Mouse (Mus musculus) kidney, embryonic 14.5 days (tissue): Measurements from ENCODE around the gene Pde4c. TPM values are rescaled to one million over a fixed set of nuclear protein-coding genes. Genes with fewer than 3 reads are reported as not detected.

Experiments
- ATAC-seq: fragments of 200-750 bp; cut with Nextera tagmentation; 2 replicates; pipeline ENCODE4 v1.8.0; 2017; ENCODE audit warnings: moderate number of reproducible peaks, mild to moderate bottlenecking, moderate TSS enrichment, moderate library complexity; ENCODE audit not compliant: low FRiP score, low TSS enrichment
- H3K27ac ChIP-seq: fragments of 300-500 bp; sonication (generic); 2 replicates; pipeline ENCODE4 v1.5.1; 2014; ENCODE audit warnings: low read depth, mild to moderate bottlenecking, low read length, moderate library complexity, mixed read lengths
- H3K27me3 ChIP-seq: fragments of 300-500 bp; sonication (generic); 2 replicates; pipeline ENCODE4 v1.6.1; 2014; ENCODE audit warnings: mild to moderate bottlenecking, low read length; ENCODE audit not compliant: control insufficient read depth, insufficient read depth
- H3K36me3 ChIP-seq: fragments of 300-500 bp; sonication (generic); 2 replicates; pipeline ENCODE4 v1.6.1; 2014; ENCODE audit warnings: low read length, mixed read lengths; ENCODE audit not compliant: control insufficient read depth, insufficient read depth
- H3K4me1 ChIP-seq: fragments of 300-500 bp; sonication (generic); 2 replicates; pipeline ENCODE4 v1.6.1; 2014; ENCODE audit warnings: low read length, mixed read lengths; ENCODE audit not compliant: control insufficient read depth, insufficient read depth
- H3K4me2 ChIP-seq: fragments of 300-500 bp; sonication (generic); replicated peaks from 2 replicates; pipeline ENCODE4 v1.6.1; 2014; ENCODE audit warnings: low read depth, mild to moderate bottlenecking, low read length
- H3K4me3 ChIP-seq: fragments of 300-500 bp; sonication (generic); 2 replicates; pipeline ENCODE4 v1.5.1; 2014; ENCODE audit warnings: mild to moderate bottlenecking, low read length
- H3K9ac ChIP-seq: fragments of 300-500 bp; sonication (generic); 2 replicates; pipeline ENCODE4 v1.6.1; 2014; ENCODE audit warnings: low read depth, mild to moderate bottlenecking, low read length, moderate library complexity
- H3K9me3 ChIP-seq: fragments of 300-500 bp; sonication (generic); 2 replicates; pipeline ENCODE4 v1.6.1; 2016; ENCODE audit warnings: low read length; ENCODE audit not compliant: control insufficient read depth
- WGBS: fragments of 180-500 bp; shearing (Covaris S2); extraction: QIAGEN DNeasy Blood & Tissue Kit; methylation state at CpG from one replicate; pipeline ENCODE4 v1.1.7; 2014; 5-methylcytosine and 5-hydroxymethylcytosine counted together
- polyA plus RNA-seq: library from polyadenylated mRNA; unstranded; fragments of >200 nt; fragmentation: Nextera tagmentation; extraction: Ambion mirVana; gene quantifications from 2 replicates; pipeline ENCODE4 v1.2.1, GENCODE M21; 2014

Pde4c gene
- polyA plus RNA-seq, 1 experiment from 2014 or later = 4.0 TPM

DNA sequence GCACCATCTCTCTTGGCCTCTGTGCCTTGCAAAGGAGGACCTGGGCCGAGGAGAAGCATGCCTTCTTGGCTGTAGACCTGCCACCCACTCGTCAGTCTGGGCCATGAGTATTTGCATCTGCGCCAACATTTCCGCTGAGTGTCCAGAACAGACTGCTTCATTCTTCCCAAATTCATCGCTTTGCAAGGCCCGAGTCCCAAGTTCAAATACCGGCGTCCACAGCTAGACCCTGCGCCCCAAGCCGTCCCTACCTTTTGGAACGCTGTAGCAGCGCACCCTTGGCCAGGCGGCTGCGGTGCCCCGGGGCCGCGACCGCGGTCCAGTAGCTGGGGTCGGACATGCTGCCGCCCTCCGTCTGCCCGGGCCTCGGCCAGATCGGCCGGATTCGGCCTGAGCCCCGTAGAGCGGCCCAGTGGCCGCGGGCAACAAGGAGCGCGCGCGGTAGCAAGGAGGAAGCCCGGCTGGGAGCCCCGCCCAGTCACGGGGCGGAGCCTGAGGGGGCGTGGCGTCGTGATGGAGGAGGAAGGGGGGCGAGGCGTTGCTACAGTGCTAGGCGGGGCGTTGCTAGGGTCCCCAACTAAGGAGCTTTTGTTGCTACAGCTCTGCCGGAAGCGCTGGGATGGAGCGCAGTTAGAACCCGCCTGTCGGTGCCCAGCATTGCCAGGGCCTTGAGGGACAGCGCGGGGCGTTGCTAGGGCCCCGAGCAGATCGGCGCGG, 68.6 kb downstream of the Pde4c start:
- H3K27ac ChIP-seq = peak overlapping the region; percentile 81
- peak overlapping the region; percentile 84 for H3K4me2 ChIP-seq
- peak overlapping the region; percentile 71 for H3K4me3 ChIP-seq
- WGBS = 4% methylated on average over 58 of the region's 58 CpGs
- H3K9me3 ChIP-seq = no peaks in the 10 kb centered on the region
- peaks cover 7% of the 10 kb centered on the region; the same call in 1 of the 2 replicates for H3K27me3 ChIP-seq
- H3K9ac ChIP-seq = peak overlapping the region; percentile 84
- peaks cover 29% of the 10 kb centered on the region for H3K4me1 ChIP-seq
- ATAC-seq = peak; percentile 82
- H3K36me3 ChIP-seq = peaks cover 10% of the 10 kb centered on the region

DNA sequence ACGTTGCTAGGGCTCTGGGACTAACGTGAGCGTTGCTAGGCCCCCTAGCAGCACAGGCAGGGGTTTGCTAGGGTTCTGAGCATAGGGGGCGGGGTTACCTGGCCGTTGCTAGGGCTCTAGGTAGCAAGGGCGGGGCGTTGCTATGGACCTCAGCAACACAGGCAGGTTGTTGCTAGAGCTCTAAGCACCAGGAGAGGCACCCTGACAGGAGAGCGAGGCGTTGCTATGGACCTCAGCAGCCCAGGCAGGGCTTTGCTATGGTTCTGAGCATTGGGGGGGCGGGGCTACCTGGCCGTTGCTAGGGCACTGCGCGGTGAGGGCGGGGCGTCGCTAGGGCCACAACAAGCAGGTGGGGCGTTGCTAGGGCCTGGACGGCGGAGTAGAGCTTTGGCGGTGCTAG, 69.2 kb downstream of the Pde4c start:
- peaks cover 29% of the 10 kb centered on the region for H3K4me1 ChIP-seq
- peak overlapping the region; percentile 84 for H3K4me2 ChIP-seq
- H3K27me3 ChIP-seq = peaks cover 8% of the 10 kb centered on the region
- peaks cover 7% of the 10 kb centered on the region; the same call in 1 of the 2 replicates for H3K36me3 ChIP-seq
- no peaks in the 10 kb centered on the region for H3K9me3 ChIP-seq
- peak overlapping the region; percentile 84 for H3K9ac ChIP-seq
- WGBS = under 1% methylated on average over 20 of the region's 20 CpGs
- peak overlapping the region; percentile 81 for H3K27ac ChIP-seq
- peak; percentile 43 for ATAC-seq
- peak overlapping the region; percentile 71 for H3K4me3 ChIP-seq

DNA sequence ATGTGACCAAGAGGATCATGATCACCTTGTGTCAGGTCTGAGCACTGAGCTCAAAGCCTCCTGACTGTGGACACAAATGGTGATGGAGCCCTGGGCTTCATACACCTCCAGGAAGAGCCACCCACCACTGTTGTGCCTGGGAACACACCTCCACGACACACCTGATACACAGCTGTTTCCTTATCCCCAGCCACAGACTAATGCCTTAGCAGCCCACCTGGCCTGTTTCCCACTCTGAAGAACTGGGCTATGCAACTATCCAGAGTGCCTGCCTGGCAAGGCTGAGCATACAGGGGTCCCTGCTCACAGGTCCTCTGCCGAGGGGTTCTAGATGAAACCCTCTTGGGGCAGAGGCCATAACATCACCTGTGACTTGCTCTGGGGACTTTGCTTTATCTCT, 70.7 kb downstream of the Pde4c start:
- 73% methylated on average over 2 of the region's 2 CpGs for WGBS
- no peak overlapping the region for H3K9ac ChIP-seq
- H3K27me3 ChIP-seq = peaks cover 23% of the 10 kb centered on the region
- no peak overlapping the region for H3K27ac ChIP-seq
- H3K36me3 ChIP-seq = no peaks in the 10 kb centered on the region
- no peak for ATAC-seq
- peaks cover 17% of the 10 kb centered on the region for H3K4me1 ChIP-seq
- H3K9me3 ChIP-seq = no peaks in the 10 kb centered on the region
- no peak overlapping the region for H3K4me2 ChIP-seq
- no peak overlapping the region for H3K4me3 ChIP-seq

DNA sequence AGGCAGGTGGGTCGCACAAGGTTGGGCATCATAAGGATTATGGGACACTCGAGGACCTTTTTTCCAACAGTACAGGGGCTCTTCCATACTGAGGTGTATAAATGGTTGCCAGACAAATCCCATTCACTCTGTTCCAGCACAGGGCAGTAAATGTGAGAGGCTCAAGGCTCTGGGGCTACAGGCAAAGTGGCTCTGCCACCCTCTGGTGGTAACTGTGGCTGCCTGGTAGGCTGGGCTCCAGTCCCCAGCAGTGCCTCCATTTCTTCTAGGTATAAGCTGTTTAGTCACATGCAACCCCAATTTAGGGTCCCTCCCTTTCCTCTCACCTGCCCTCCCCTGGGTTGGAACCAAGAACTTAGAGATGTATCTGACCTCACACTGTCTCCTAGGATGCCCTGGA, 71.8 kb downstream of the Pde4c start:
- H3K9me3 ChIP-seq = no peaks in the 10 kb centered on the region
- no peak for ATAC-seq
- H3K36me3 ChIP-seq = no peaks in the 10 kb centered on the region
- peaks cover 35% of the 10 kb centered on the region for H3K27me3 ChIP-seq
- H3K27ac ChIP-seq = no peak overlapping the region
- H3K4me3 ChIP-seq = no peak overlapping the region
- WGBS = 82% methylated on average over 2 of the region's 2 CpGs
- peaks cover 15% of the 10 kb centered on the region for H3K4me1 ChIP-seq
- H3K4me2 ChIP-seq = no peak overlapping the region
- H3K9ac ChIP-seq = no peak overlapping the region

DNA sequence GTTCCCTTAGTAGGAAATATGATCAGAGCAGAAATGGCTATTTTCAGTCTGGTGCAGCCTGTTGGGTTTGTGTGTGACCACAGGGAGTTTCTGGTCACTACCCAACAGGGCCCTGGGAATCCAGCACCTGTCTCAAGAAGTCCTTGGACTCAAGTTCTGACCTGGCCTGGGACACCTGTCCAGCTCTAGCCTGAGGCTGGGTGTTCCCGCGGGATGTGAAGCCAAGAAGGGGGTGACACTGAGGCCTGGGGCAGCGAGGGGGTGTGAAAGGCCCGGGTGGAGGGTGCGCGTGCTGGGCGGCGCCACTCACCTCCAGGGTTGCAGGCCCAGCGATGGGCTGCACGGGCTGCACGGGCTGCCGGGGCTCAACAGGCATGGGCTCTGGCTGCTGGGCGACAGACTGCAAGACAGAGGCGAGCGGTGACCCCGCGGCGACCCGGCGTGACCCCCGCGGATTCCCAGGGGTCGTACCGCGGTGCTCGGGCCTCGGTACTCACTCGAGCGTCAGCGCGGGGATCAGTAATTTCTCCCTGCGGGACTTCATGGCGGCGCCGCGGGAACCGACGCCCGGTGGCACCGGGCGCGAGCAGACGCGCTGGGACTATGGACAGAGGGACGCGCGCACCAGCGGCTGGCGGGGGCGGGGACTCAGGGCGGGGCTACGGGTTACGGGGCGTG, 73.0 kb downstream of the Pde4c start:
- Histone ChIP-seq H3K4me2 (peak overlapping the region; percentile 84), H3K4me1 (peaks cover 3% of the 10 kb centered on the region), H3K27me3 (peaks cover 38% of the 10 kb centered on the region), H3K27ac (no peak overlapping the region), H3K9me3 (no peaks in the 10 kb centered on the region), H3K36me3 (no peaks in the 10 kb centered on the region), H3K4me3 (peak overlapping the region; percentile 59), H3K9ac (peak overlapping the region; percentile 60)
- ATAC-seq = peak; percentile 2
- 2% methylated on average over 54 of the region's 54 CpGs for WGBS

DNA sequence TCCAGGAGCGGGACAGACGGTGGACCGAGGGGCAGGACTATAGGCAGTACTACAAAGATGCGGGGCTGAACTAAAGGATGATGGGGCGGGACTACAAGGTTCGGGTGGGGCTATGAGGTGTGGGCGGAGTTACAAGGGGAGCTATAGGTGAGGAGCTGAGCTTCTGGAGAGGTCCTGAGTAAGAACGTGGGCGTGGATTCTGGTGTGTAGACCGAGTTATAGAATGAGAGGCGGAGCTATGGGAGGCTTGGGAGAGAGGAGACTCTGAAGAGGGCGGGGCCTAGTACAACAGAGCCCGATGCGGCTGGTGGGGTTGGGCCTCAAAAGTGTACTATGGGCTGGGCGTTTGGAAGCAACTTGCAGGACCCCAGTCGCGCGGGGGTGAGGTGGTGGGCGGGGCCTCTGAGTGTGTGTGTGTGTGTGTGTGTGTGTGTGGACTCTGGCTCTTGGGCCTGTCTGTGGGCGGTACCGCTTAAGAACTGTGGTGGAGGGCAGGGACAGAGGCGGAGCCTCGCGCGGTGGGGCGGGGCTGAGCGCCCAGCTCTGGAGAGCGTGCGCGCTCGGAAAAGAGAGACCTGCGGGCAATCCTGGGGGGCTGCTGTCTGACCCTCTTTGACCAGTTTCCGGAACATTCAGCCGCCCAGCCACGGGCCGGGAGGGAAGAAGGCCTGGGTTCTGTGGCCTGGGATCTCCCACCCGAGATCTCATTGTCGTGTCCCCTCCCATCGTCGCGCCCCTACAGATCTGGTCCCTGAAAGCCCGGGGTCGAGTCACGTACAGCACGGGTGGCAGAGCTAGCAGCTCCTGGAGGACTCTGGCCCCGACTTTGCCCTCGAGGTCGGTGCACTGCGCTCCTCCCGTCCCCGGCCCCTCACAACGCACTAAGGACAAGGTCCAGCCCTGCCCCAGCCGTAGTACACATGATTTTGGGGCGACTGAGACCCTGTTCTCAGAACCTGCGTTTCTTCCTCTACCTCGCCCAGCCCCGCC, 73.9 kb downstream of the Pde4c start:
- WGBS = under 1% methylated on average over 56 of the region's 57 CpGs
- peak; percentile 84 for ATAC-seq

DNA sequence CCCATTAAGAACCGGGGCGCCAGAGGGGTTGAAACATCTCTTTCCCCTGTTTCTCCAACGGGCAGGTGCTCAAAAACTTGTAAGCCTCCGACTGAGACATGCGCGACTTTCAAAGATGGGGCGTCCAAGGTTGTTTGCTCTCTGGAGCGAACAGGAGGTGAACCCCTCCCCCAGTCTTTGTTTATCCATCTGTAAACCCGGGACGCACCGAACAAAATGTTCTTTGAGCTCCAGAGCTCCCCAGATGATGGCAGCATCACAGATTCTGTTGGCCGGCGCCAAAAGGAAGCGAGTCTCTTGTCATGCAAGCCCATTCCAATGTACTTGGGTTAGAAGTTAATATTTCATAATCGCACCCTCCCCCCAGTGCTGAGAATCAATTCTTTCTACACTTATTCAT, 74.8 kb downstream of the Pde4c start:
- WGBS = 17% methylated on average over 15 of the region's 15 CpGs
- H3K36me3 ChIP-seq = no peaks in the 10 kb centered on the region
- H3K27ac ChIP-seq = no peak overlapping the region
- peaks cover 43% of the 10 kb centered on the region for H3K27me3 ChIP-seq
- H3K9ac ChIP-seq = no peak overlapping the region
- H3K9me3 ChIP-seq = no peaks in the 10 kb centered on the region
- H3K4me3 ChIP-seq = peak overlapping the region; percentile 59; the same call in 1 of the 2 replicates
- peak overlapping the region; percentile 84 for H3K4me2 ChIP-seq
- no peaks in the 10 kb centered on the region for H3K4me1 ChIP-seq
- ATAC-seq = no peak

More for the DNA sequence above, 73.9 kb downstream of the Pde4c start:
- H3K27ac ChIP-seq = no peak overlapping the region; the same call in 1 of the 2 replicates
- no peaks in the 10 kb centered on the region for H3K9me3 ChIP-seq
- no peaks in the 10 kb centered on the region for H3K4me1 ChIP-seq
- peaks cover 38% of the 10 kb centered on the region for H3K27me3 ChIP-seq
- no peaks in the 10 kb centered on the region for H3K36me3 ChIP-seq
- peak overlapping the region; percentile 60 for H3K9ac ChIP-seq
- peak overlapping the region; percentile 84 for H3K4me2 ChIP-seq
- H3K4me3 ChIP-seq = peak overlapping the region; percentile 59

DNA sequence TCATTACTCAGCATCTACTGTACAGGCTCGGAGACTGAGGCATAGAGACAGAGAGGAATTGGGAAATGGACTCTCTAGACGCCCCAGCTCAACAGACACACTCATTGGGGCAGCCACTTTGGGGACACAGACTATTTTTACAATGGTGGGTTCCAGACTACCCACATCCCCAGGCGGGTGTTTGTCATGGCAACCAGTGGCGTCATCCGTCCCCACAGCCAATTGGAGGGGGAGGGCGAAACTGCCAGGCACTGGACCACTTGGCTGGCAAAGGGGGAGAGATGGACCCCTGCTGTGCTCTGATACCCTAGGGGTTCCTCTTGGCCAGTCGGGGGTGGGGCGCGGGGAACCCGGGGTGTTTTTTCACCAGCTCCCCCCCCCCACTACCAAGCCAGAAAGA, 77.1 kb downstream of the Pde4c start:
- no peaks in the 10 kb centered on the region for H3K9me3 ChIP-seq
- ATAC-seq = no peak
- H3K9ac ChIP-seq = no peak overlapping the region
- no peak overlapping the region for H3K27ac ChIP-seq
- no peak overlapping the region for H3K4me3 ChIP-seq
- H3K4me1 ChIP-seq = peaks cover 12% of the 10 kb centered on the region
- H3K36me3 ChIP-seq = no peaks in the 10 kb centered on the region
- WGBS = 53% methylated on average over 10 of the region's 10 CpGs
- peaks cover 52% of the 10 kb centered on the region for H3K27me3 ChIP-seq
- no peak overlapping the region for H3K4me2 ChIP-seq
